Mouse (Mus musculus) heart, embryonic 11.5 days (tissue): ENCODE measurements around the gene Arid5b. TPM values are rescaled to one million over a fixed set of nuclear protein-coding genes. Genes with fewer than 3 reads are reported as not detected.

ENCODE experiments used
- ATAC-seq: fragments of 200-750 bp; cut with Nextera tagmentation; replicated peaks from 2 replicates; pipeline ENCODE4 v1.8.0; 2017; ENCODE audit warnings: moderate library complexity; ENCODE audit not compliant: insufficient number of reproducible peaks, low FRiP score, low TSS enrichment
- H3K27ac ChIP-seq: fragments of 300-500 bp; sonication (generic); 2 replicates; pipeline ENCODE4 v1.5.1; 2014; ENCODE audit warnings: mild to moderate bottlenecking, low read depth, low read length
- H3K27me3 ChIP-seq: fragments of 300-500 bp; sonication (generic); 2 replicates; pipeline ENCODE4 v1.6.1; 2014; ENCODE audit warnings: mild to moderate bottlenecking, low read length, mixed read lengths; ENCODE audit not compliant: control insufficient read depth, insufficient read depth
- H3K36me3 ChIP-seq: fragments of 300-500 bp; sonication (generic); 2 replicates; pipeline ENCODE4 v1.6.1; 2014; ENCODE audit warnings: mild to moderate bottlenecking, low read length, moderate library complexity, mixed read lengths; ENCODE audit not compliant: control insufficient read depth, insufficient read depth
- H3K4me1 ChIP-seq: fragments of 300-500 bp; sonication (generic); 2 replicates; pipeline ENCODE4 v1.6.1; 2014; ENCODE audit warnings: low read length; ENCODE audit not compliant: control insufficient read depth, insufficient read depth
- H3K4me2 ChIP-seq: fragments of 300-500 bp; sonication (generic); 2 replicates; pipeline ENCODE4 v1.6.1; 2014; ENCODE audit warnings: mild to moderate bottlenecking, moderate library complexity
- H3K4me3 ChIP-seq: fragments of 300-500 bp; sonication (generic); 2 replicates; pipeline ENCODE4 v1.5.1; 2014; ENCODE audit warnings: low read depth, low read length
- H3K9ac ChIP-seq: fragments of 300-500 bp; sonication (generic); 2 replicates; pipeline ENCODE4 v1.6.1; 2014; ENCODE audit warnings: mild to moderate bottlenecking, low read depth, low read length, moderate library complexity
- H3K9me3 ChIP-seq: fragments of 300-500 bp; sonication (generic); replicated peaks from 2 replicates; pipeline ENCODE4 v1.6.1; 2016; ENCODE audit warnings: low read length; ENCODE audit not compliant: control insufficient read depth
- WGBS: fragments of 180-500 bp; shearing (Covaris S2); extraction: QIAGEN DNeasy Blood & Tissue Kit; methylation state at CpG from one replicate; pipeline ENCODE4 v1.1.7; 2014; ENCODE audit not compliant: insufficient replicate concordance; 5-methylcytosine and 5-hydroxymethylcytosine counted together
- polyA plus RNA-seq: library from polyadenylated mRNA; unstranded; fragments of >200 nt; fragmentation: Nextera tagmentation; extraction: Ambion mirVana; gene quantifications from 2 replicates; pipeline ENCODE4 v1.2.1, GENCODE M21; 2014

Arid5b gene
- polyA plus RNA-seq, 1 experiment from 2014 or later = 21.1 TPM

DNA sequence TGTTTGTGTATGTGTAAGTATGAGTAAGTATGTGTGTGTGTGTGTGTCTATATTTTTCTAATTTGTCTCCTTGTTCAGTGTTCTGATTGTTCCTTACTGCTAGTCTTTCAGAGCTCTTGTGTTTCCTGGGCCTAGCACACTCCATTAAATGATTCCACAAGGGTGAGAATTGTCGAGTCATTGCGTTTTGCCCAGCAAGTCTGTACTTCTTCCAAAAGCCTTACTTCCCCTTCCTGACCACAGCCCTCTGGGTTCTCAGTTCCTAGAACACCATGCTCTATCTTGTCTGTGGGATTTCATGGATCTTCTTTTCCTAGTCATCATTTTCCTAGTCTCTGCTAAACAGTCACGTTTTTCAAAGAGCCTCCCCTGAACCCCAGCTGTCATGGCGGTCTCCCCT lies 193.0 kb downstream of the Arid5b start:
- Histone ChIP-seq H3K27ac (no peak overlapping the region), H3K36me3 (no peaks in the 10 kb centered on the region), H3K27me3 (no peaks in the 10 kb centered on the region), H3K9me3 (no peaks in the 10 kb centered on the region), H3K4me1 (peaks cover 7% of the 10 kb centered on the region; the same call in 1 of the 2 replicates), H3K4me3 (no peak overlapping the region), H3K4me2 (no peak overlapping the region), H3K9ac (no peak overlapping the region)
- 78% methylated on average over 4 of the region's 4 CpGs for WGBS
- no peak for ATAC-seq

- H3K9me3 ChIP-seq = no peaks in the 10 kb centered on the region
- 47% methylated on average over 6 of the region's 6 CpGs for WGBS
- H3K4me3 ChIP-seq = no peak overlapping the region
- no peak overlapping the region for H3K4me2 ChIP-seq
- ATAC-seq = no peak
- no peak overlapping the region for H3K9ac ChIP-seq
- no peak overlapping the region for H3K27ac ChIP-seq
- H3K27me3 ChIP-seq = no peaks in the 10 kb centered on the region
- no peaks in the 10 kb centered on the region for H3K36me3 ChIP-seq
- peaks cover 4% of the 10 kb centered on the region; the same call in 1 of the 2 replicates for H3K4me1 ChIP-seq
These were observed 196.8 kb downstream of the Arid5b start for GRCm38 (mm10) chr10:68081712-68082111.

DNA sequence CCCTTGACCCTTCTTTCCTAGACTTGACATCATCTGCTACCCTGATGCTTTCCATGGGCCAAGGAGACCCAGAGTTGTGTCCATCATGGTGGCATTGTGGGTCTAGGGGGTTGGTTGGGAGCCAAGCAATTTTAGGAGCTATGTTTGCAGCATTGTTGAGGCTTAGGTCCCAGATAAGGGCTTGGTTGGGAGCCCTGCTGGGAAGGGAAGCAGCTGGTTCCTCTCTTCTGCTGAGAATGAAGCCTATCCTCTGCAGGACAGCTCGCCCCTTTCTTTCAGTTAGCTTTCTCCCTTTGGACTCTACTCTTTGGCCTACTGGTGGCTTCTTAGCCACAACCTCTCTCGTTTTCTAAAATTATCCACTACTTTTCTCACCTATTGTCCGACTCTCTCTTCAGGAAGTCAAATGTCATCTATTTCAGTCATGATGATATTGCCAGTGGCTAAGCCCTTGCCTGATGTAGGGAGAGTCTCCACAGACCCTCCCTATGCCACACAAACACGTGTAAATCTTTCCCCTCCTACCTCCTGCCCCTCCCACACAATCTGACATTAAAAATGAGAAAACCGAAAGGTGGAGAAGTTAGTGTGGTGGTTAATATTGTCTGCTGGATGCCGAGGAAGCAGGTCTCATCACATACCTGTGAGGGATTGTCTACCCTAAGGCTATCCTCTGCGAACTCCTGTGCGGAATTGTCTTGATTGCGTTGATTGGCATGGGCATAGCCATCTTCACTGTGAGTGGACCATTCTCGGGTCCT lies 198.4 kb downstream of the Arid5b start:
- Histone ChIP-seq H3K27me3 (no peaks in the 10 kb centered on the region), H3K27ac (no peak overlapping the region), H3K4me2 (no peak overlapping the region), H3K36me3 (no peaks in the 10 kb centered on the region), H3K4me3 (no peak overlapping the region), H3K9ac (no peak overlapping the region), H3K9me3 (no peaks in the 10 kb centered on the region), H3K4me1 (peaks cover 4% of the 10 kb centered on the region; the same call in 1 of the 2 replicates)
- ATAC-seq = no peak
- 76% methylated on average over 10 of the region's 10 CpGs for WGBS

- no peak overlapping the region for H3K27ac ChIP-seq
- no peaks in the 10 kb centered on the region for H3K27me3 ChIP-seq
- H3K36me3 ChIP-seq = no peaks in the 10 kb centered on the region
- no peak overlapping the region for H3K9ac ChIP-seq
- H3K4me1 ChIP-seq = peaks cover 4% of the 10 kb centered on the region; the same call in 1 of the 2 replicates
- H3K4me2 ChIP-seq = no peak overlapping the region
- H3K9me3 ChIP-seq = no peaks in the 10 kb centered on the region
- WGBS = 89% methylated on average over 3 of the region's 3 CpGs
- no peak overlapping the region for H3K4me3 ChIP-seq
- ATAC-seq = no peak
These were observed 199.8 kb downstream of the Arid5b start for GRCm38 (mm10) chr10:68078708-68079107.

GRCm38 (mm10) chr10:68075181-68075580 lies 203.4 kb downstream of the Arid5b start:
- H3K9me3 ChIP-seq = no peaks in the 10 kb centered on the region
- H3K4me2 ChIP-seq = no peak overlapping the region
- H3K27me3 ChIP-seq = no peaks in the 10 kb centered on the region
- no peak overlapping the region for H3K9ac ChIP-seq
- no peaks in the 10 kb centered on the region for H3K4me1 ChIP-seq
- H3K36me3 ChIP-seq = no peaks in the 10 kb centered on the region
- no peak for ATAC-seq
- WGBS = 89% methylated on average over 5 of the region's 5 CpGs
- H3K4me3 ChIP-seq = no peak overlapping the region
- H3K27ac ChIP-seq = no peak overlapping the region

DNA sequence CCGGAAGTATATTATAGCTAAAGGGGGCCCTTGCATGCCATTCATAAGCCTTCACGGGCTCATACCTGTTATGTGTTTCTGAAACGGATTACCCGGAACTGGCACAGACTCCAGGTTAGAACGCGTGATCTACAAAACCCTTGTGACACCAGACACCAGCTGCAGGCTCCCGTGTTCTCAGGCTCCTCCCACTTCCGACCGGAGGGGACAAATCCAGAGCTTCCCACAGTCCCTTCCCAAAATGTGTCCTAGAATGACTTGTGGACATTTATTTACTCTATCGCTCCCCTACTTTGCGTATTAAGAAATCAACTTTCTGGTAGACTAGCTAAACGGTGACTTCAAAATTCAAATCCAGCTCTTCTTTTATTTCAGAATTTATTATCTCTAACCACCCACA lies 204.2 kb downstream of the Arid5b start:
- ATAC-seq = no peak
- Histone ChIP-seq H3K4me1 (no peaks in the 10 kb centered on the region), H3K27me3 (no peaks in the 10 kb centered on the region), H3K9ac (no peak overlapping the region), H3K27ac (no peak overlapping the region), H3K4me2 (no peak overlapping the region), H3K36me3 (no peaks in the 10 kb centered on the region), H3K4me3 (no peak overlapping the region), H3K9me3 (no peaks in the 10 kb centered on the region)
- 83% methylated on average over 12 of the region's 12 CpGs for WGBS

DNA sequence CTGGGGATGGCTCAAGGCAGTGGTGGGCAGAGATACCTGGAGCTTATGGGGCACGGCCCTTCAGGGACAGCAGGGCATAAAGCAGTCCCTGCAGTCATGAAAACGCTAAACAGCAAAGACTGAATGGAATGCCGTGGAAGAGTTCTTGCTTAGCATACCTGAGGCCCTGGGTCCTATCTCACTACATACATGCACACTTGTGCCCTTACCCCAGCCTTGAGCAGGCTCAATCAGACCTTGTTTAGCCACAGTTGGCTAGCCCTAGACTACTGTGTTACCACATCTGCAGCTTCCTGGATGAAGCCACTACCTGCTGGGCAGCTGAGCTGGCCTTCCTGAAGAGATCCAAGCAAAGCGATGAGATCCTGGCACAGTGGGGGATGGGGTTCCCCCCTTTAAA lies 205.9 kb downstream of the Arid5b start:
- no peak overlapping the region for H3K4me2 ChIP-seq
- no peaks in the 10 kb centered on the region for H3K36me3 ChIP-seq
- no peak overlapping the region for H3K4me3 ChIP-seq
- H3K9me3 ChIP-seq = no peaks in the 10 kb centered on the region
- 76% methylated on average over 4 of the region's 4 CpGs for WGBS
- no peak overlapping the region for H3K27ac ChIP-seq
- H3K27me3 ChIP-seq = no peaks in the 10 kb centered on the region
- no peak overlapping the region for H3K9ac ChIP-seq
- H3K4me1 ChIP-seq = no peaks in the 10 kb centered on the region
- no peak for ATAC-seq

- no peaks in the 10 kb centered on the region for H3K36me3 ChIP-seq
- no peaks in the 10 kb centered on the region for H3K4me1 ChIP-seq
- no peak overlapping the region for H3K27ac ChIP-seq
- no peak overlapping the region for H3K4me2 ChIP-seq
- H3K9me3 ChIP-seq = no peaks in the 10 kb centered on the region
- 76% methylated on average over 7 of the region's 7 CpGs for WGBS
- no peak for ATAC-seq
- H3K4me3 ChIP-seq = no peak overlapping the region
- no peaks in the 10 kb centered on the region for H3K27me3 ChIP-seq
- no peak overlapping the region for H3K9ac ChIP-seq
These were observed 207.5 kb downstream of the Arid5b start for GRCm38 (mm10) chr10:68071041-68071440.

- no peak overlapping the region for H3K4me2 ChIP-seq
- no peaks in the 10 kb centered on the region for H3K9me3 ChIP-seq
- no peak for ATAC-seq
- no peak overlapping the region for H3K4me3 ChIP-seq
- H3K36me3 ChIP-seq = no peaks in the 10 kb centered on the region
- WGBS = 52% methylated on average over 8 of the region's 8 CpGs
- no peaks in the 10 kb centered on the region for H3K27me3 ChIP-seq
- no peak overlapping the region for H3K27ac ChIP-seq
- H3K9ac ChIP-seq = no peak overlapping the region
- H3K4me1 ChIP-seq = no peaks in the 10 kb centered on the region
These were observed 210.1 kb downstream of the Arid5b start for GRCm38 (mm10) chr10:68068426-68068825.
